Mouse (Mus musculus): Measurements from ENCODE around the gene Efemp2. TPM values are rescaled to one million over a fixed set of nuclear protein-coding genes. Genes with fewer than 3 reads are reported as not detected.

Efemp2 gene
- polyA plus RNA-seq, 1 experiment: 43.4 TPM

GRCm38 (mm10) chr19:5495353-5496051 is 21.7 kb downstream of the Efemp2 start:
- peaks cover 6% of the 10 kb centered on the region for H3K4me1 ChIP-seq (ENCODE audit: control insufficient read depth, insufficient read depth, low read length)
- H3K27ac ChIP-seq (ENCODE audit: insufficient read depth, low read length): no peak overlapping the region
- H3K4me3 ChIP-seq (replicated peaks; ENCODE audit: insufficient read depth, low read depth, low read length): no peak overlapping the region
- no peak for DNase-seq
- no peaks in the 10 kb centered on the region for H3K27me3 ChIP-seq (ENCODE audit: control insufficient read depth, insufficient read depth, low read length)
- TF ChIP-seq CTCF (IDR thresholded peaks at IDR 0.05; ENCODE audit: borderline replicate concordance, insufficient read depth, low read depth, low read length) (no peak), POLR2A (IDR thresholded peaks at IDR 0.05; ENCODE audit: borderline replicate concordance, insufficient read depth, low read length) (no peak)
- 73% methylated on average over 12 of the region's 12 CpGs for WGBS

GRCm38 (mm10) chr19:5496052-5496370 is 22.3 kb downstream of the Efemp2 start:
- DNase-seq: no peak
- Histone ChIP-seq H3K4me3 (replicated peaks; ENCODE audit: insufficient read depth, low read depth, low read length) (no peak overlapping the region), H3K27ac (ENCODE audit: insufficient read depth, low read length) (no peak overlapping the region), H3K4me1 (ENCODE audit: control insufficient read depth, insufficient read depth, low read length) (peaks cover 6% of the 10 kb centered on the region), H3K27me3 (ENCODE audit: control insufficient read depth, insufficient read depth, low read length) (no peaks in the 10 kb centered on the region)
- TF ChIP-seq POLR2A (IDR thresholded peaks at IDR 0.05; ENCODE audit: borderline replicate concordance, insufficient read depth, low read length) (no peak), CTCF (IDR thresholded peaks at IDR 0.05; ENCODE audit: borderline replicate concordance, insufficient read depth, low read depth, low read length) (no peak)
- 79% methylated on average over 16 of the region's 16 CpGs for WGBS

GRCm38 (mm10) chr19:5500330-5500875 is 26.6 kb downstream of the Efemp2 start:
- H3K27me3 ChIP-seq (ENCODE audit: control insufficient read depth, insufficient read depth, low read length): no peaks in the 10 kb centered on the region
- WGBS: 84% methylated on average over 2 of the region's 2 CpGs
- DNase-seq: no peak
- H3K4me3 ChIP-seq (replicated peaks; ENCODE audit: insufficient read depth, low read depth, low read length): no peak overlapping the region
- H3K4me1 ChIP-seq (ENCODE audit: control insufficient read depth, insufficient read depth, low read length): no peaks in the 10 kb centered on the region
- TF ChIP-seq CTCF (IDR thresholded peaks at IDR 0.05; ENCODE audit: borderline replicate concordance, insufficient read depth, low read depth, low read length): no peak
- TF ChIP-seq POLR2A (IDR thresholded peaks at IDR 0.05; ENCODE audit: borderline replicate concordance, insufficient read depth, low read length): no peak
- no peak overlapping the region for H3K27ac ChIP-seq (ENCODE audit: insufficient read depth, low read length)

GRCm38 (mm10) chr19:5503687-5504086 is 29.9 kb downstream of the Efemp2 start, which contains the start of gene 1700020D05Rik:
Gene 1700020D05Rik (minus strand): TSS chr19:5503787.
- no peak within 1 kb of the TSS for H3K4me3 ChIP-seq (replicated peaks; ENCODE audit: insufficient read depth, low read depth, low read length)
- TF ChIP-seq POLR2A (IDR thresholded peaks at IDR 0.05; ENCODE audit: borderline replicate concordance, insufficient read depth, low read length) (no peak), CTCF (IDR thresholded peaks at IDR 0.05; ENCODE audit: borderline replicate concordance, insufficient read depth, low read depth, low read length) (no peak)
- DNase-seq: no peak
- H3K27me3 ChIP-seq (ENCODE audit: control insufficient read depth, insufficient read depth, low read length): no peaks in the 10 kb centered on the region
- 0 out of 2 replicates have a peak, but pooled peaks cover 3% of the 10 kb centered on the region for H3K4me1 ChIP-seq (ENCODE audit: control insufficient read depth, insufficient read depth, low read length)
- 65% methylated on average over 17 of the region's 17 CpGs for WGBS
- no peak within 1 kb of the TSS for H3K27ac ChIP-seq (ENCODE audit: insufficient read depth, low read length)

- TF ChIP-seq POLR2A (IDR thresholded peaks at IDR 0.05; ENCODE audit: borderline replicate concordance, insufficient read depth, low read length) (peak; percentile 82; the same call in 1 of the 2 replicates), CTCF (IDR thresholded peaks at IDR 0.05; ENCODE audit: borderline replicate concordance, insufficient read depth, low read depth, low read length) (no peak)
- DNase-seq: peak; percentile 97 to 100
Measured at GRCm38 (mm10) chr19:5510031-5511026, 36.6 kb downstream of the Efemp2 start, which contains the start of gene Snx32. Gene Snx32 (minus strand): TSS chr19:5510538.

GRCm38 (mm10) chr19:5511074-5511632 is 37.4 kb downstream of the Efemp2 start:
- TF ChIP-seq CTCF (IDR thresholded peaks at IDR 0.05; ENCODE audit: borderline replicate concordance, insufficient read depth, low read depth, low read length): no peak
- no peak for TF ChIP-seq POLR2A (IDR thresholded peaks at IDR 0.05; ENCODE audit: borderline replicate concordance, insufficient read depth, low read length)
- DNase-seq: no peak

More at GRCm38 (mm10) chr19:5510031-5511026, 36.6 kb downstream of the Efemp2 start, which contains the start of gene Snx32:
- H3K4me3 ChIP-seq (replicated peaks; ENCODE audit: insufficient read depth, low read depth, low read length): peak within 1 kb of the TSS; percentile 79
- H3K27me3 ChIP-seq (ENCODE audit: control insufficient read depth, insufficient read depth, low read length): no peaks in the 10 kb centered on the region
- 1% methylated on average over 47 of the region's 47 CpGs for WGBS
- 0 out of 2 replicates have a peak, but pooled peaks cover 8% of the 10 kb centered on the region for H3K4me1 ChIP-seq (ENCODE audit: control insufficient read depth, insufficient read depth, low read length)
- peak within 1 kb of the TSS; percentile 31 for H3K27ac ChIP-seq (ENCODE audit: insufficient read depth, low read length)

More at GRCm38 (mm10) chr19:5511074-5511632, 37.4 kb downstream of the Efemp2 start:
- H3K4me1 ChIP-seq (ENCODE audit: control insufficient read depth, insufficient read depth, low read length): 0 out of 2 replicates have a peak, but pooled peaks cover 8% of the 10 kb centered on the region
- WGBS: 40% methylated on average over 15 of the region's 15 CpGs
- no peak overlapping the region; the same call in 1 of the 2 replicates for H3K27ac ChIP-seq (ENCODE audit: insufficient read depth, low read length)
- peak overlapping the region; percentile 79 for H3K4me3 ChIP-seq (replicated peaks; ENCODE audit: insufficient read depth, low read depth, low read length)
- H3K27me3 ChIP-seq (ENCODE audit: control insufficient read depth, insufficient read depth, low read length): no peaks in the 10 kb centered on the region
